Mouse (Mus musculus): Measurements from ENCODE around the gene Chst7. TPM values are rescaled to one million over a fixed set of nuclear protein-coding genes. Genes with fewer than 3 reads are reported as not detected.

The Chst7 gene
- 0.39 to 0.57 TPM in 2 of 3 replicates, not detected in the other for total RNA-seq (2017)

GRCm38 (mm10) chrX:20059381-20059971 is at the start of gene Chst7:
Chst7 (plus strand) TSS chrX:20059560.
- no peak for ATAC-seq (replicated peaks; ENCODE audit: insufficient number of reproducible peaks, low FRiP score, low TSS enrichment, poor library complexity, severe bottlenecking)

GRCm38 (mm10) chrX:20012211-20012610 is 47.1 kb upstream of the Chst7 start:
- no peak for ATAC-seq (replicated peaks; ENCODE audit: insufficient number of reproducible peaks, low FRiP score, low TSS enrichment, poor library complexity, severe bottlenecking)

GRCm38 (mm10) chrX:20020942-20021341 is 38.4 kb upstream of the Chst7 start:
- ATAC-seq (replicated peaks; ENCODE audit: insufficient number of reproducible peaks, low FRiP score, low TSS enrichment, poor library complexity, severe bottlenecking) = no peak

- ATAC-seq (replicated peaks; ENCODE audit: insufficient number of reproducible peaks, low FRiP score, low TSS enrichment, poor library complexity, severe bottlenecking) = no peak
Observed at GRCm38 (mm10) chrX:20060096-20060768, 872 bp downstream of the Chst7 start.

DNA sequence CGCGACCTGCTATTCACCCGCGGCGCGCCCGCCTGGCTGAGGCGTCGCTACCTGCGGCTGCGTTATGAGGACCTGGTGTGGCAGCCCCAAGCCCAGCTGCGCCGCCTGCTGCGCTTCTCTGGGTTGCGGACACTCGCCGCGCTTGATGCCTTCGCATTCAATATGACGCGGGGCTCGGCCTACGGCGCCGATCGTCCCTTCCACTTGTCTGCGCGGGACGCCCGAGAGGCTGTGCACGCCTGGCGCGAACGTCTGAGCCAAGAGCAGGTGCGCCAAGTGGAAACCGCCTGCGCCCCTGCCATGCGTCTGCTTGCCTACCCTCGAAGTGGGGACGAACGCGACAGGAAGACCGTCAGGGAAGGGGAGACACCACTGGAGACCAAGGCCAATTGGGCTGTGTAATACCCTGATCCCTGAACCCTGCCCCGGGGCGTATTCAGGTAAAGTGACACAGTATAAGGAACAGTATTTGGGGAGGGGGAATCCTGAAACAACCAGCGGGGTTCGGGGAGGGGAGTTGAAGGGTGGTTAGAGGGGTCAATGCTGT is 1.5 kb downstream of the Chst7 start:
- ATAC-seq (replicated peaks; ENCODE audit: insufficient number of reproducible peaks, low FRiP score, low TSS enrichment, poor library complexity, severe bottlenecking) = no peak

DNA sequence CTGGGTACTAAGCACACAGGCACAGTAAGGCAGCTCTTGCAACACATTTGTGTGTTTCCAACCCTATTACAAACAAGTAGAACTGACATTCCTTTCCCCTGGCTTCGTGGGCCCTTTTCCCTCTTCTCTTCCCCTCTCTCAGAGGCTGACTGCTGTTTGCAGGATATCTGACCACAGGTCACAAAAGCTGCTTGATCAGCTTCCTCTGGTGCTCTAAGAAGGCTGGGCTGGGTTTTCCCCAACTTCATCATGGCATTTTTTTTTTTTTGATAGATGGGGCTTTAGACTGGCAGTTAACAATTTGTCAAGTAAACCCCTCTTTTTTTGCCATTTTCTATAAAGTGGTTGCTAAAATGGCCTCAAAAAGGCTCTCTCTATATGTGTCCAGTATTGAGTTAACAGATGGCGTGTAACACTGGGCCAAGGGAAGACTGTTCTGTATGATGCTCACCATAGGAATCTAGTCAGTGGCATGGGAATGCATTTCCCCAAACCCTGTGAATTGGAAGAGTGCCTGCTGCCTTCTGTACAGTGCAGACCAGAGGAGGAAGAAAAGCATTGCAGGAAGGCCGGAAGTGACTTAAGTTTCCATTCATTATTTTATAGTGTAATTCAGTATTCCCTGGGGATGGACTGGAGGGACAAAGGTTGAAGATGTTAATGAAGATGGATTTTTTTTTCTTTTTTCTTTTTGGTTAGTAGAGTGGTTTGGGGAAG is 2.6 kb downstream of the Chst7 start:
- no peak for ATAC-seq (replicated peaks; ENCODE audit: insufficient number of reproducible peaks, low FRiP score, low TSS enrichment, poor library complexity, severe bottlenecking)

GRCm38 (mm10) chrX:20066636-20067035 is 7.3 kb downstream of the Chst7 start:
- ATAC-seq (replicated peaks; ENCODE audit: insufficient number of reproducible peaks, low FRiP score, low TSS enrichment, poor library complexity, severe bottlenecking) = no peak

GRCm38 (mm10) chrX:20070196-20070595 is 10.8 kb downstream of the Chst7 start:
- no peak for ATAC-seq (replicated peaks; ENCODE audit: insufficient number of reproducible peaks, low FRiP score, low TSS enrichment, poor library complexity, severe bottlenecking)

DNA sequence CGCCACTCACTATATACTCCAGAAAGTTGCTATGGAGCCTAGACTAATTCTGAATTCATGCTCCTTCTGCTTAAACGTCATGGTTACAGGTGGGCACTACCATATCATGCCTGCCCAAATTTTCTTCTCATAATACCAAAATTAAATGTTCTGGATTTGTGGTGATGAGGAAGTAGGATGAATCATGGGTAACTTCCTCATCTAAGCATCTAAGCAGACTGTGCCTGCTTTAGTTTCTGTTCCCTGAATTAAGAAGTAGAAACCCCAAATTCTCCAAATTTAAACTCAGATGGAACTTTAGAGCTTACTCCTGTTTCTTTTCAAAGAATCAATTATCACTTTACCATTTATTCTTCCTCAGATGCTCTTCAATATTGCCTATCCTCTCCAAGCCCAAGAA is 58.4 kb downstream of the Chst7 start:
- ATAC-seq (replicated peaks; ENCODE audit: insufficient number of reproducible peaks, low FRiP score, low TSS enrichment, poor library complexity, severe bottlenecking) = no peak

GRCm38 (mm10) chrX:20125481-20125880 is 66.1 kb downstream of the Chst7 start:
- ATAC-seq (replicated peaks; ENCODE audit: insufficient number of reproducible peaks, low FRiP score, low TSS enrichment, poor library complexity, severe bottlenecking) = no peak

DNA sequence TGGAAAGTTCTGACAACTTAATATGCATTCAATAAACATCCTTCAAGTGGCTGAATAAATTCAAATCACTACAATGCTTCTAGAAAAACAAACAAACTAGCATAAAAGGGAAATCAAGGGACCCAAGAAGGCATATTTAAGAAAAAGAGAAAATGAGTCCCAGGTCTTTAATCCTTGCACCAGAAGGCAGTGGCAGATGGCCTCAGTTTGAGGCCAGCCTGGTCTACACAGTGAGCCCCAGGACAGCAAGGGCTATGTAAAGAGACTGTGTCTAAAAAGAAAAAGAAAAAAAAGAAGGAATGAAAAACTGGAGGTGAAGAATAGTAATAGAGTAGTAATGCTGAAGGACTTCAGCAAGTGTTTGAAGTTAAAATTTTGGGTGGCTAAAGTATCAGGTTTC is 69.6 kb downstream of the Chst7 start:
- ATAC-seq (replicated peaks; ENCODE audit: insufficient number of reproducible peaks, low FRiP score, low TSS enrichment, poor library complexity, severe bottlenecking) = no peak

GRCm38 (mm10) chrX:20129466-20129865 is 70.1 kb downstream of the Chst7 start:
- ATAC-seq (replicated peaks; ENCODE audit: insufficient number of reproducible peaks, low FRiP score, low TSS enrichment, poor library complexity, severe bottlenecking) = no peak

Other genes starting within 250 kb of the Chst7 start
- gene Slc9a7, start 232.2 kb downstream of the Chst7 start, total RNA-seq (2017) = 12.5 to 61.2 TPM (median 32.6 TPM) in 3 replicates